Comparison of ENCODE assay signal across 23 mouse cellular contexts in genomic region chr5:73349514-73349913, GRCm38 (mm10). TPM values are rescaled to one million over a fixed set of nuclear protein-coding genes. Genes with fewer than 3 reads are reported as not detected.
"Had no signal": no experiment of that assay in that cellular context is flagged by ENCODE, and none has a peak within 500 bp of the region (broad histone marks: within the 10 kb centered on the region; RNA-seq: fewer than 3 reads in every experiment).

No protein-coding gene starts in this region.

- ATAC-seq: forebrain, postnatal 0 days; hindbrain, postnatal 0 days; intestine, embryonic 16.5 days; liver, embryonic 12.5 days had no signal

- H3K4me2 ChIP-seq: heart, embryonic 11.5 days; heart, embryonic 13.5 days; heart, embryonic 15.5 days; hindbrain, embryonic 13.5 days; hindbrain, embryonic 15.5 days; limb, embryonic 13.5 days; limb, embryonic 15.5 days; liver, embryonic 12.5 days had no signal

- H3K4me1 ChIP-seq: limb, embryonic 13.5 days had no signal

- H3K9ac ChIP-seq: forebrain, postnatal 0 days; heart, embryonic 13.5 days; heart, embryonic 15.5 days; hindbrain, embryonic 13.5 days; hindbrain, embryonic 15.5 days; limb, embryonic 13.5 days; limb, embryonic 15.5 days; liver, embryonic 12.5 days had no signal

- H3K36me3 ChIP-seq: heart, embryonic 13.5 days; heart, embryonic 15.5 days; hindbrain, embryonic 13.5 days; hindbrain, embryonic 15.5 days; limb, embryonic 13.5 days; limb, embryonic 15.5 days; liver, embryonic 12.5 days had no signal

- H3K9me3 ChIP-seq: heart, embryonic 13.5 days; heart, embryonic 15.5 days; hindbrain, embryonic 13.5 days; hindbrain, embryonic 15.5 days; limb, embryonic 13.5 days; limb, embryonic 15.5 days; liver, embryonic 12.5 days had no signal

- H3K27ac ChIP-seq: heart, adult 2 months; heart, embryonic 13.5 days; heart, embryonic 15.5 days; hindbrain, embryonic 13.5 days; hindbrain, embryonic 15.5 days; hindbrain, postnatal 0 days; limb, embryonic 13.5 days; limb, embryonic 15.5 days; liver, embryonic 12.5 days had no signal

- H3K4me3 ChIP-seq: heart, adult 2 months; heart, embryonic 13.5 days; heart, embryonic 15.5 days; hindbrain, embryonic 13.5 days; hindbrain, embryonic 15.5 days; limb, embryonic 13.5 days; limb, embryonic 15.5 days; liver, embryonic 12.5 days had no signal

- H3K27me3 ChIP-seq: heart, embryonic 15.5 days; hindbrain, embryonic 13.5 days; hindbrain, embryonic 15.5 days had no signal

- DNase-seq: forebrain, postnatal 0 days; gastrocnemius, postnatal 14 days; gastrocnemius, postnatal 36 days; heart, adult 11 months; heart, adult 2 months; heart, postnatal 14 days; heart, postnatal 36 days; layer of hippocampus, adult 9-11 months; layer of hippocampus, postnatal 36 days; left cerebral cortex, postnatal 4 days had no signal

RNA-seq across cellular contexts. Expression of gene Cwh43, which starts 56.4 kb away (rescaled TPM):
- polyA plus RNA-seq: heart, adult 2 months; heart, embryonic 11.5 days; heart, embryonic 13.5 days; heart, embryonic 15.5 days; hindbrain, embryonic 11.5 days; limb, embryonic 11.5 days; limb, embryonic 13.5 days; liver, adult 2 months; liver, embryonic 12.5 days had no signal
